Mouse (Mus musculus): ENCODE data around the gene Nfs1. TPM values are rescaled to one million over a fixed set of nuclear protein-coding genes. Genes with fewer than 3 reads are reported as not detected.
"Not testable (repeated sequence)": the region's sequence is repeated elsewhere in the genome, so short reads cannot be mapped to it uniquely, and the experiment has no call there.

Gene Nfs1
- polyA plus RNA-seq (2015; fragmentation: Nextera tagmentation; extraction: Ambion mirVana): 37.7 and 39.9 TPM in 2 replicates

DNA sequence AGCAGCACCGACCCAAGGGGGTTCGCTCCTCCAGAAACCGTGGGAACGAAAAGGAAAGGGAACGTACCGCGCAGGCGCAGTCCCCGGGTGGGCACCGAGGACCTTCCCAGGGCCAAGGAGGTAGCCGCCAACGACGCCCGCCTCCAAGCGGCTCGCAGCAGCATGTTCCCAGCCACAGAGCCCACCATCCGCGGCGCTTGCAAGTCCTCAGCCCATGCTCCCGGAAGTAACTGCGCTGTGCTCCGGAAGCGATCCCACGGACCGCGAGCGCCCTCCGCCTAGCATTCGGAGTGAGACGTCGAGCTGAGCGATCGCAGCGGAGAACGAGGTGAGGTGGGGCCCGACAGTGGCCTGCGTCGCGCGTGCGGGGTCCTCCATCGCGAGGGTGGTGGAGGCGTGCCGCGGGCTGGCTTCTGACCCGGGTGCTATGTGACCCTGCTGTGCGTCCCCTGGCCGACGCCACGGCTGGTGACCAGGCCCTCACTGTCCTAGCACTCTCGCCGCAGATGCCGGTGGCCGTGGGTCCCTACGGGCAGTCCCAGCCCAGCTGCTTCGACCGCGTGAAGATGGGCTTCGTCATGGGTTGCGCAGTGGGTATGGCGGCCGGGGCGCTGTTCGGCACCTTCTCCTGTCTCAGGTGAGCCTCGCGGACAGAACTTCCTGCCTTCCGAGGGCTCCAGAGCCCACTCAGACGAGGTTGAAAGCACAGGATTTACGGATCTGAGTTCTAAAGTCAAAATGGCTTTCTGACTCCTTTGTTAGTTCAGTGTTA is at the start of gene Nfs1, which contains the start of gene Romo1:
Gene Nfs1 (minus strand): TSS at position 234 of the 772 bp plus-strand sequence.
Gene Romo1 (plus strand): TSS at position 87 of the 772 bp plus-strand sequence.
- Histone ChIP-seq H3K4me3 (ENCODE audit: low read length) (peak within 1 kb of the TSS; percentile 92), H3K36me3 (ENCODE audit: control insufficient read depth, insufficient read depth, low read length) (peaks cover 14% of the 10 kb centered on the region), H3K4me1 (ENCODE audit: control insufficient read depth, insufficient read depth, low read depth, low read length) (peaks cover 12% of the 10 kb centered on the region), H3K9me3 (ENCODE audit: control insufficient read depth, low read length) (no peaks in the 10 kb centered on the region), H3K27ac (ENCODE audit: low read depth, low read length) (peak within 1 kb of the TSS; percentile 93), H3K9ac (ENCODE audit: low read depth, low read length) (peak within 1 kb of the TSS; percentile 91), H3K27me3 (replicated peaks; ENCODE audit: control insufficient read depth, insufficient read depth, low read length) (no peaks in the 10 kb centered on the region), H3K4me2 (ENCODE audit: low read length) (peak within 1 kb of the TSS; percentile 60)
- ATAC-seq: peak; percentile 100
- 0% methylated on average over 60 of the region's 70 CpGs for whole genome bisulfite sequencing

DNA sequence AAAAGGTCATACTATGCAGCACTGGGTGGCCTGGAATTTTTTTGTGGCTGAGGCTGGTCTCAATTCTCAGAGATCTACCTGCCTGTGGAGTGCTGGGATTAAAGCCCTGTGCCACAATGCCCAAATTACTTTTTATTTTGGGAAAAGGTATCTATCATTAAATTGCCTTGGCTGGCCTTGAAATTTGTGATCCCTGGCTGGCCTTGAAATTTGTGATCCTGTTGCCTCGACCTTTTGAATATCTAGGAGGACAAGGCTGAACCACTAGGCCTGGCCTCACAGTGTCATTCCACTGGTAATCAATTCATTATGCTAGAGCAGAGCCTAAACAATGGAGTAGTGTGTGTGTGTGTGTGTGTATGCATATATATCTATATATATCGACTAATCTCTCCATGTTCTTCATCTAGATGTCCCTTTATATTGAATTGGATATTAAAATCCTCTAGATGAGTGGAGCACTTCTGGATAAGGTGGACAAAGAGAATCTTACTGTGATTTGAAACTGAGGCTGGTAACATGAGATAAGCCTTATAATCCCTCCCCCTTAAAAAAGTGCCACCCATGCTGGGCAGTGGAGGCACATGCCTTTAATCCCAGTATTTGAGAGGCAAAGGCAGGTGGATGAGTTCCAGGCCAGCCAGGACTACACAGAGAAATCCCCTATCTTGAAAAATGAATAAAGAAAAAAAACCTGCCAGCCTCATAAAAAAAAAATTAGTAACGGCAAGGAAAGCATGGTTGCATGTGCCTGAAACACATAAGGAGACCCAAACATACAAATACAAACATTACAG is 49.3 kb upstream of the Nfs1 start:
- Histone ChIP-seq H3K9ac (ENCODE audit: low read depth, low read length) (no peak overlapping the region), H3K36me3 (ENCODE audit: control insufficient read depth, insufficient read depth, low read length) (no peaks in the 10 kb centered on the region), H3K4me3 (ENCODE audit: low read length) (no peak overlapping the region), H3K9me3 (ENCODE audit: control insufficient read depth, low read length) (no peaks in the 10 kb centered on the region), H3K4me1 (ENCODE audit: control insufficient read depth, insufficient read depth, low read depth, low read length) (peaks cover 9% of the 10 kb centered on the region), H3K27ac (ENCODE audit: low read depth, low read length) (no peak overlapping the region), H3K4me2 (ENCODE audit: low read length) (no peak overlapping the region), H3K27me3 (replicated peaks; ENCODE audit: control insufficient read depth, insufficient read depth, low read length) (no peaks in the 10 kb centered on the region)
- WGBS: 84% methylated on average over 3 of the region's 3 CpGs
- no peak for ATAC-seq

DNA sequence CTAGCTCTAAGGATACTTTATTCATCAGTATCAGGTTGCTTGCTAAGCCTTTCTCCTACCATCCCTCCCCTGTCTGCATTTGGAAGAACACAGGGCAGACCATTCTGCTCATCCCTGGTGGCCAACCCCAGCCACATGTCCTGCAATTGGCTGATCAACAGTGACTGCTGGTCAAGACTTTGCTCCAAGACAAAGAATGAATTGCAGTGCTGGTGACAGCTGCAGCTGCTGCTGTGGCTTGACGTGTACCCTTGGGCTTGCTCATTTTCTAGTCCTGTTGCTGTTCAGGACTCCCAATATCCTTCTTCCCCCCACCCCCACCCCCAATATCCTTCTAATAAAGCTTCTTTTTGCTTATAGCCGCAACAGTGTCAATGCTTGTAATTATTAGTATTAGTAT is 48.1 kb upstream of the Nfs1 start:
- Histone ChIP-seq H3K27me3 (replicated peaks; ENCODE audit: control insufficient read depth, insufficient read depth, low read length) (no peaks in the 10 kb centered on the region), H3K36me3 (ENCODE audit: control insufficient read depth, insufficient read depth, low read length) (no peaks in the 10 kb centered on the region), H3K27ac (ENCODE audit: low read depth, low read length) (no peak overlapping the region), H3K4me2 (ENCODE audit: low read length) (no peak overlapping the region), H3K4me3 (ENCODE audit: low read length) (no peak overlapping the region), H3K9ac (ENCODE audit: low read depth, low read length) (no peak overlapping the region), H3K4me1 (ENCODE audit: control insufficient read depth, insufficient read depth, low read depth, low read length) (no peaks in the 10 kb centered on the region), H3K9me3 (ENCODE audit: control insufficient read depth, low read length) (no peaks in the 10 kb centered on the region)
- WGBS: 75% methylated on average over 2 of the region's 2 CpGs
- no peak for ATAC-seq

DNA sequence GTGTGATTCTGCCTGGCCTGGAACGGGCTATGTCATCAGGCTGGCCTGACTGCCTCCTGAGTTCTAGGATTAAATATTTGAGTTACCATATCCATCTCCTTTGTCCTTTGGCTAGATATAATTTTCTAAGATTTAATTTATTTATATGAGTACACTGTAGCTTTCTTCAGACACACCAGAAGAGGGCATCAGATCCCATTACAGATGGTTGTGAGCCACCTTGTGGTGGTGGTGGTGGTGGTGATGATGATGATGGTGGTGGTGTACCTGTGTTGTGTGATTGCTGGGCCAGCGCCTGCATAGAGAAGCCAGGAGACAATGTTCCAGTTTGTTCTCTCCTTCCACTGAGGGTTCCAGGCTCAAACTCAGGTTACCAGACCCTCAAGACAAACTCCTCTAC is 47.6 kb upstream of the Nfs1 start:
- no peaks in the 10 kb centered on the region for H3K9me3 ChIP-seq (ENCODE audit: control insufficient read depth, low read length)
- H3K4me3 ChIP-seq (ENCODE audit: low read length): no peak overlapping the region
- no peaks in the 10 kb centered on the region for H3K36me3 ChIP-seq (ENCODE audit: control insufficient read depth, insufficient read depth, low read length)
- no peak for ATAC-seq
- H3K27me3 ChIP-seq (replicated peaks; ENCODE audit: control insufficient read depth, insufficient read depth, low read length): no peaks in the 10 kb centered on the region
- 92% methylated on average over 2 of the region's 2 CpGs for WGBS
- H3K9ac ChIP-seq (ENCODE audit: low read depth, low read length): no peak overlapping the region
- H3K4me1 ChIP-seq (ENCODE audit: control insufficient read depth, insufficient read depth, low read depth, low read length): no peaks in the 10 kb centered on the region
- H3K4me2 ChIP-seq (ENCODE audit: low read length): no peak overlapping the region
- H3K27ac ChIP-seq (ENCODE audit: low read depth, low read length): no peak overlapping the region

DNA sequence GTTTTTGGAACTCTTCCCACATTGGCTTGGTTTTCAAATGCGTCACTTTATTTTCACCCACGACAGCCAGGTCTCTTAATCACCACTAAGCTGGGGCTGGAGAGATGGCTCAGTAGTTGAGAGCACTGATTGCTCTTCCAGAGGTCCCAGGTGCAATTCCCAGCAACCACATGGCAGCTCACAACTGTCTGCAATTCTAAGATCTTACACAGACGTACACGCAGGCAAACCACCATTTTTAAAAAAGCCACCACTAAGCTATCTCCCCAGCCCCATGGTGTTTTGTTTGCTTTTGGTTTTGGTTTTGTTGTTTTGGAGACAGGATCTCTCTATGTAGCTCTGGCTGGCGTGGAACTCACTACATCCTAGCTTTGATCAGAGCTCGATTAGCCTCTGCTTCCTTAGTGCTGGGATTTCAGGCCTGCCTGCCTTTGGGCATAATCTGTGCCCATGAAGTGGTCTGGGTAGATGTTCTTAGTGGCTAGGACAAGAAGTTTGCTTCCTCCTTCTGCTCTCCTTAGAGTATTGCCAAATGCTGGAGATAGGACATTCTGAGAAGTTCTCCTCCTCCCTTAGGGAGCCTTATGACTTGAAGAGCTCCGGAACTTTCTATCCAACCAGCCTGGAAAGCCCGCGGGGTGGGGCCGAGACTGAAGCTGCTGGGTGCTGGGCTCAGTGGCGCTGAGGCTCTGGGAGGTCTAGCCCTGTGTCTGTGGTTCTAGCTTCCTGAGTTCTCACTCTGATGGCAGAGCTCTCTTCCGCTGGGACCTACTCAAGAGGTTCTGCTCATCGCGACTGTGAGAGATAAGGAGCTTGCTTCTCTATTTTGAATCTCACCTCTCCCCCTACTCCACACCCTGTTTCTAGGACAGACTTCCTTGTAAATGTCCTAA is 46.3 kb upstream of the Nfs1 start:
- no peak overlapping the region for H3K4me3 ChIP-seq (ENCODE audit: low read length)
- no peaks in the 10 kb centered on the region for H3K4me1 ChIP-seq (ENCODE audit: control insufficient read depth, insufficient read depth, low read depth, low read length)
- no peak overlapping the region for H3K4me2 ChIP-seq (ENCODE audit: low read length)
- no peak overlapping the region for H3K9ac ChIP-seq (ENCODE audit: low read depth, low read length)
- H3K36me3 ChIP-seq (ENCODE audit: control insufficient read depth, insufficient read depth, low read length): no peaks in the 10 kb centered on the region
- H3K27ac ChIP-seq (ENCODE audit: low read depth, low read length): no peak overlapping the region
- no peak for ATAC-seq
- no peaks in the 10 kb centered on the region for H3K27me3 ChIP-seq (replicated peaks; ENCODE audit: control insufficient read depth, insufficient read depth, low read length)
- H3K9me3 ChIP-seq (ENCODE audit: control insufficient read depth, low read length): no peaks in the 10 kb centered on the region
- WGBS: 86% methylated on average over 14 of the region's 14 CpGs

DNA sequence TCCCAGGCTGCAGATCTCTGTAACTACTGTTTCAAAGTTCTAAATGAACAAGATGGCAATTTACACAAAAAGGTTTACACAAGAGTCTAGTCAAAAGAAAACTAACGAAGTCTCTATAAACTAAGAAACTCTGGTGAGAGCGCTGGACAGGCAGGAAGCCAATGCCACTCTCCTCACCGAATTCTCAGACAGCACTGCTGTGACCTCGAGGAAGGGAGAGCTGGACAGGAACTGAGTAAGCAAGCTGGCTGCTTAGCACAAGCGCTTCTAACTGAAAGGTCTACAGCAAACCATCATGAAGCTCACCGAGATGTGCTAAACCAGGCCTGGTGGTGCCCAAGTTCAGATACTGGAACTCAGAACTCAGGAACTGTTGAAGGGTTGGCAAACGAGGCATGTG is 45.3 kb upstream of the Nfs1 start:
- not testable (repeated sequence) for H3K4me2 ChIP-seq (ENCODE audit: low read length); ATAC-seq; H3K27me3 ChIP-seq (replicated peaks; ENCODE audit: control insufficient read depth, insufficient read depth, low read length); H3K36me3 ChIP-seq (ENCODE audit: control insufficient read depth, insufficient read depth, low read length); H3K27ac ChIP-seq (ENCODE audit: low read depth, low read length); H3K9me3 ChIP-seq (ENCODE audit: control insufficient read depth, low read length); H3K9ac ChIP-seq (ENCODE audit: low read depth, low read length); H3K4me1 ChIP-seq (ENCODE audit: control insufficient read depth, insufficient read depth, low read depth, low read length); H3K4me3 ChIP-seq (ENCODE audit: low read length)
- 84% methylated on average over 7 of the region's 7 CpGs for WGBS

DNA sequence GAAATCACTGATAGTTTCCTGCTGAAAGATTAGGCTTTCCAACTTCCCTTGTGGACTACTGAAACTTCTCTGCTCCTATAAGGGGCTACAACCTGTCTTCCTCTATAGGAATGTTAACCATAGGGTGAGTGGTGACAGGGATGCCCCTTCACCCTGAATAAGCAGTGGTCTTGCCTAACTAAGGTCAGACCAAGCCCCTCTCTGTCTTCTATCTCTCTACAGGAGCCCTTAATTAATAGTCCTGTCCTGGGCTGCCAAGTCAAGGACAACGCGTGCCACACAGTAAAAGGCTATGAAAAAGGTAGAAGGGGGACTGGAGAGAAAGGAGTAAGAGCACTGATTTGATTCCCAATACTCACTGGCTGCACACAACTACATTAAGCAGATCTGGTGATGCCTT is 37.6 kb upstream of the Nfs1 start:
- H3K4me2 ChIP-seq (ENCODE audit: low read length): no peak overlapping the region
- no peak overlapping the region for H3K4me3 ChIP-seq (ENCODE audit: low read length)
- no peak overlapping the region for H3K9ac ChIP-seq (ENCODE audit: low read depth, low read length)
- peaks cover 25% of the 10 kb centered on the region for H3K4me1 ChIP-seq (ENCODE audit: control insufficient read depth, insufficient read depth, low read depth, low read length)
- H3K27me3 ChIP-seq (replicated peaks; ENCODE audit: control insufficient read depth, insufficient read depth, low read length): no peaks in the 10 kb centered on the region
- no peak overlapping the region for H3K27ac ChIP-seq (ENCODE audit: low read depth, low read length)
- ATAC-seq: no peak
- 73% methylated on average over 2 of the region's 2 CpGs for WGBS
- no peaks in the 10 kb centered on the region for H3K9me3 ChIP-seq (ENCODE audit: control insufficient read depth, low read length)
- peaks cover 4% of the 10 kb centered on the region for H3K36me3 ChIP-seq (ENCODE audit: control insufficient read depth, insufficient read depth, low read length)

DNA sequence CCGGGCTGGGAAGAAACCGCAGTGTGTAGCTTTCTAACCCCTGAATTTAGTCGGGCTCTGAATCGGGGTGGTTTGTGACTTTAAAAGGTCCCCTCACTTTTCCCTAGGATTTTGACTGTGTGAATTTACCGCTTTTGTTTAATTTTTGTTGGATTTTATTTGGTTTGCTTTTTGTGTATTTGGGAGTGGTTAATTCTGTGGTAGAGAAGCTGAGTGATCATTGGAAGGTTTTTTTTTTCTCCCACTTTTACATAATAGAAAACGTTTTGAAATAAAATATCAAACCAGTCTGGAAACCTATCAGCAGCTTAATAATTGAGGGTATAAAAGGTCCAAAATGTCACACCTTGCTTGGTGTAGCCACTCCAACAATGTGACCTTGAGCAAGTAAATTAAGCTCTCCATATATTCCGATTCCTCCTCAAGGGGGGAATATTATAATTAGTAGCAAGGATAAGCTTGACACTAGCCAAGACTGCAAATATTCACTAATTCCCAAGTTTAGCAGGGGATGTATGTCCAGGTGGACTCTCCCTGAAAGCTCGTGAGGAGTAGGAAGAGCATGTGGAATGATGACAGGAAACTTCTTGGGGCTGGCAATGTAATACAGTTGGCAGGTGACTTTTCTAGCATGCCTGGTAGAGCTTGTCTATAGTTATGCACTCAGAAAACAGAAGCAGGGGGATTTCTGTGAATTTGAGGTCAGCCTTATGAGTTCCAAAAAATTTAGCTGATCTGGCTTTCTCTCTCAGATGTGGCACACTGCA is 37.0 kb upstream of the Nfs1 start:
- H3K4me1 ChIP-seq (ENCODE audit: control insufficient read depth, insufficient read depth, low read depth, low read length): peaks cover 25% of the 10 kb centered on the region
- peak overlapping the region; percentile 89 for H3K27ac ChIP-seq (ENCODE audit: low read depth, low read length)
- ATAC-seq: no peak
- H3K9ac ChIP-seq (ENCODE audit: low read depth, low read length): peak overlapping the region; percentile 71
- H3K27me3 ChIP-seq (replicated peaks; ENCODE audit: control insufficient read depth, insufficient read depth, low read length): no peaks in the 10 kb centered on the region
- peak overlapping the region; percentile 54 for H3K4me2 ChIP-seq (ENCODE audit: low read length)
- peak overlapping the region; percentile 48 for H3K4me3 ChIP-seq (ENCODE audit: low read length)
- H3K9me3 ChIP-seq (ENCODE audit: control insufficient read depth, low read length): no peaks in the 10 kb centered on the region
- peaks cover 4% of the 10 kb centered on the region for H3K36me3 ChIP-seq (ENCODE audit: control insufficient read depth, insufficient read depth, low read length)
- WGBS: 10% methylated on average over 8 of the region's 8 CpGs

All from hindbrain, embryonic 16.5 days (tissue).